Mouse (Mus musculus): ENCODE data around the gene Unk. TPM values are rescaled to one million over a fixed set of nuclear protein-coding genes. Genes with fewer than 3 reads are reported as not detected.

Unk gene
- total RNA-seq, 2 experiments from 2014 or later, result 19.6 to 23.2 TPM

DNA sequence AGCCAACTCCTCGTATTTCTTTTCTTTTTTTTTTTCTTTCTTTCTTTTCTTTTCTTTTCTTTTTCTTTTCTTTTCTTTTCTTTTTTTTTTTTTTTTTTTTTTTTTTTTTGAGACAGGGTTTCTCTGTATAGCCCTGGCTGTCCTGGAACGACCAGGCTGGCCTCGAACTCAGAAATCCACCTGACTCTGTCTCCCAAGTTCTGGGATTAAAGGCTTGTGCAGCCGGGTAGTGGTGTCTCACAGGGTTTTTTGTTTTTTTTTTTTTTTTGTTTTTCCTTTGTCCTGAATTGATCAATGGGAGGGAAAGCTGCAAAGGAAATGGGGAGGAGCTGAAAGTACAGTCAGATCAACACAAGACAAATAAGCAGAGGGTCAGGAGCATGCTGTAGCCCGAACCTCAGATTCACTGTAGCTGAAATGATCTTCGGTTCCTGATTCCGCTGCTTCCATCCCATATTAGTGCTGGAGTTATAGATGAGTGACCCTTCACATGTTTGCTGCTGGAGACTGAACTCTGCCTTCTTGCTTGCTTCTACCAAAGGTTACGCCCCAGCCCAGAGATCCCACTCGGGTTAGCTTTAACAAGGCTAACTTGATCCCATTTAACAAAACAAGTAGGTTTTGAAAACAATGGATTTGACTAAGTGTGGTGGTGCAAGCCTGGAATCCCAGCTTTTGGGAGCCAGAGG, 1.8 kb upstream of the Unk start:
- DNase-seq (ENCODE audit: extremely low spot score in 1 of 2, low spot score in 1 of 2), result no peak

DNA sequence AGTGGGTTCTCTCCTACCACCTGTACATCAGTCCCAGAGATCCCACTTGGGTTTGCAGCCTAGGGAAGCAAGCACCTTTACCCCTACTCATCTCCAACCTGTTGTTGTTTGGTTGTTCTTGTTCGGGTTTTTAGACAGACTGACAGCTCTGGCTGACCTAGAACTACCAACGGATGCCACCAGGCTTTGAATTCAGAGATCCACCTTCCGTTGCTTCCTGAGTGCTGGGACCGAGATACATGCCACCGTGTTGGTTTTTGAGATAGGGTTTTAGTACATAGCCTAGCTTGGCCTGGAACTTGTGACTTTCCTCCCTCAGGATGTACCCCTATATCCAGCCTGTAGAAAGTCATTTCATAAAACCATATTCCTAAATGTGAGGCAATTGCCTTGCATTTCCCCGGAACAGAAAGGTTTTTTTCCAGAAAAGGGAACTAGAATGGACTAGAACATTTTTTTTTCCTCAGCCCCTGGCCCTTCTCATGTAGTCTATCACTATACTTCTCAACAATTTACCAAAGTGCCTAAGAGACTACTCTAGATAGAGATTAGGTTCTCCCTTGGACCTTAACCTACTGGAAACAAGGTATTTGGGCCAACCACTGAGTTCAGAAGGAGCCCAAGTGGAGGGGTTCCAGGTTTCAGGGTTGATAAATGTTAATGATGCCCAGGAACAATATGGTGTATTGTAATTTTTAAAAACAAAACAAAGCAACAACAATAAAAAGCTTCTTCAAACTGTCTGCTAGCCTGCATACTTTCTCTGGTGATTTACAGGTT, 846 bp upstream of the Unk start:
- no peak for DNase-seq (ENCODE audit: extremely low spot score in 1 of 2, low spot score in 1 of 2)

DNA sequence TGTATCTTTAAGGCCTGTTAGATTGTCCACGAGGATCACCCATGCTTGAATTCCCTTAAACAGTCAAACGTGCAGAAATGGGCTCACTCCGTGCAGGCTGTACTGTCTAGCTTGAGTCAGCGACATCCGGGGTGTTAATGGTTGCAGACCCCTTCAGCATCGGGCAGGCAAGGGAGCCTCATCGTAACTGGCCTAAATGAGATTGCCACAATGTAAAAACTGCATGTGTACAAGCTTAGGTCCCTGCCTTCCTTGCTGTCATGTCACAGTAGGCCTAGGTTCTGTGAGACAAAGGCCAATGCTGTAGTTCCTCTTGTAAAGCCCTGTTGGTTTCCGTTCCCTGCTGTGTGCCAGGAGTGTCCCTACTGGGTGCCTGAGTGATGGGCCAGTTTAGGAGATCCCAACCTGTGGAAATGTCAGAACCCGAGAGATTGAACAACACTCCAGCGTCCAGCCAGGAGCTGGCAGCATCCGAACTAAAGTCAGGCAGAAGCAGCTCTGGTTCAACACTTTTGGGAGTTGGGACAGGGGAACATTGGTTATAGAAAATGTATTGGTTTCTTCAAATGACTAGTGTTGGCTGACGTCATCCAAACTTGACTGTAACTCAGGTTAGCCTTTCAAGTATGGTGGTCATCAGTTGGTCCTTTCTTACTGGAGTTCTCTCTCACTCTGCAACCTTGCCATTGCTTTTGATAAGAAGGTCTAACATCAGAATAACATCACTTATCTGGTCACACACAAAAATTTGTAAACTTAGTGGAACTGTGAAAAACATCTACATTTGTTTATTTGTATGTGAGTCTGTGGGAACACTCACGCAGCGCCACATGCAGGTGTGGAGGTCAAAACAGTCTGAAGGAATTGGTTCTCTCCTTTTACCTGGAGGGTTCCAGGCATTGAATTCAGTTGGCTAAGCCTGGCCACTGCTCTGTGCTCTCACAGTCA, 1.1 kb downstream of the Unk start:
- DNase-seq (ENCODE audit: extremely low spot score in 1 of 2, low spot score in 1 of 2), result no peak

DNA sequence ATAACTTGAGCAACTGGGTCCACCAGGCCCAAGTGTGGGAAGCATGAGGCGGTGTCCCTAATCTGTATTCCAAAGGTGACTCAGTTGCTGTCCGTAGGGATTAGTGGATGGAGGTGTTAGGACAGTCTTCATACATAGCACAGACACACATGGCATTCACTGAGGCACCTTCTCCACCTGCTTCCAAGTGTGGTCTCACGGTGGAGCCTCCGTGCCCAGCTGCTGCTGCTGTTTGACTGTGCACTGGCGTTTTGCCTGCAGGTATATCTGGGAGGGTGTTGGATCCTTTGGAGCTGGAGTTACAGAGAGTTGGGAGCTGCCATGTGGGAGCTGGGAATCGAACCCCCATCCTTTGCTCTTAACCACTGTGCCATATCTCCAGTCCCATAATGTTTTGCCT, 4.5 kb downstream of the Unk start:
- DNase-seq (ENCODE audit: extremely low spot score in 1 of 2, low spot score in 1 of 2), result no peak

DNA sequence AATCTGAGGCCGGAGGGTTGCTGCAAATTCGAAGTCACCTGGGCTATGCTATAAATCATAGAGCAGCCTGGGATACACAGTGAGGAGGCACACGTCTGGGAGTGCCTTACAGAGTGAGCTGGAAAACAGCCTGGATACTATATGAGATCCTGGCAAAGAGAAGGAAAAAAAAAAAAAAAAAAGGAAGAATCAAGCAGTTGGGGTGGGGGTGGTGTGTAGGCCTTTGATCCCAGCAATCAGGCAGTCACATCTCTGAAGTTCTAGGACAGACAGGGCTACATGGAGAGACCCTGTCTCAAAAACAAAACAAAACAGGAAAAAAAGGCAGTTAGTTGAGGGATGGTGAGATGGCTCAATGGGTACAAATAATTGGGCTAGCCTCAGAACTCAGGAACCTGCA, 6.5 kb downstream of the Unk start:
- no peak for DNase-seq (ENCODE audit: extremely low spot score in 1 of 2, low spot score in 1 of 2)

DNA sequence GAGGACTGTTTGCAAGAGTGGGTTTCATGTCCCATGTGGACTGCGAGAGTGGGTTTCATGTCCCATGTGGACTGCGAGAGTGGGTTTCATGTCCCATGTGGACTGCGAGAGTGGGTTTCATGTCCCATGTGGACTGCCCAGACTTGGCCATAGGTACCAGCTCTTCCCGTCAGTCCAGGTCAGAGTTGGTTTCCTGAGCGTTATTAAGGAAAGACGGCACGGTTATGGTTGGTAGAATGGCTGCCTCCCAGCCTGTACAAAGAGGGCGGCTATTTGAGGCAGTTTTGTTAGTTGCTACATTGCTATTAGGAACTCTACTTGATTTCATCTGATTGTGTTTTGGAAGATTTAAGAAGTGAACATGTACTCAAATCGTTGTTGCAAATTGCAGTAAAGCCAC, 7.7 kb downstream of the Unk start:
- no peak for DNase-seq (ENCODE audit: extremely low spot score in 1 of 2, low spot score in 1 of 2)

DNA sequence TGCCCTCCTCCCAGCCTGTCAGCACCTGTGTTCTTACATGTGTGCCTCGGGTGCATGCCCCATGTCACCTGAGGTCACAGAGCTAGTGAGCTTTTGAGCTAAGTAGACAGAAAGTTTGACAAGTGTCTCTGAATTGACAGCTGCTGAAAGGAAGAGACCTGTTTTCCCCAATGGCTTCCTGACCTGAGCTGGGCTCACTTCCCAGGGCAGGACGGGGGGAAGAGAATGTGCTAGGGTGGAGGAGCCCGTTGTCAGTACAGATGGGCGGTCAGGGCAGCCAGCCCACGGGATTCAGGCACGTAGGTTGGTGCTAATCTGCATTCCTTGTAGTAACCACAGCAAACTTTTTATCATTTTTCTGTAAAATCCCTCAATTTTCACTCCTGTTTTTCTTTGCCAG, 10.5 kb downstream of the Unk start:
- no peak for DNase-seq (ENCODE audit: extremely low spot score in 1 of 2, low spot score in 1 of 2)

DNA sequence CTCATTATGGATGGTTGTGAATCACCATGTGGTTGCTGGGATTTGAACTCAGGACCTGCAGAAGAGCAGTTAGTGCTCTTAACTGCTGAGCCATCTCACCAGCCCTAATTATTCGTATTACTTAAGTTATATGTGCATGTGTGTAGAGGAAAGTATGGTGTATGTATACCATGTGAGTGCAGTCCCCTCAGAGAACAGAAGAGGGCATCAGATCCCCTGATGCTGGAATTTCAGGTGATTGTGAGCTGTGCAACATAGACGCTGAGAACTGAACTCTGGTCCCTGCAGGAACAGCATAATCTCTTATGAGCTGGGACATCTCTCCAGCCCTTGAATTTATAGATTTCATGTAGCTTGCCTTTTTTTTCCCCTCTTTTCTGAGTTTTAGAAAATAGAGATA, 11.7 kb downstream of the Unk start:
- no peak for DNase-seq (ENCODE audit: extremely low spot score in 1 of 2, low spot score in 1 of 2)

DNA sequence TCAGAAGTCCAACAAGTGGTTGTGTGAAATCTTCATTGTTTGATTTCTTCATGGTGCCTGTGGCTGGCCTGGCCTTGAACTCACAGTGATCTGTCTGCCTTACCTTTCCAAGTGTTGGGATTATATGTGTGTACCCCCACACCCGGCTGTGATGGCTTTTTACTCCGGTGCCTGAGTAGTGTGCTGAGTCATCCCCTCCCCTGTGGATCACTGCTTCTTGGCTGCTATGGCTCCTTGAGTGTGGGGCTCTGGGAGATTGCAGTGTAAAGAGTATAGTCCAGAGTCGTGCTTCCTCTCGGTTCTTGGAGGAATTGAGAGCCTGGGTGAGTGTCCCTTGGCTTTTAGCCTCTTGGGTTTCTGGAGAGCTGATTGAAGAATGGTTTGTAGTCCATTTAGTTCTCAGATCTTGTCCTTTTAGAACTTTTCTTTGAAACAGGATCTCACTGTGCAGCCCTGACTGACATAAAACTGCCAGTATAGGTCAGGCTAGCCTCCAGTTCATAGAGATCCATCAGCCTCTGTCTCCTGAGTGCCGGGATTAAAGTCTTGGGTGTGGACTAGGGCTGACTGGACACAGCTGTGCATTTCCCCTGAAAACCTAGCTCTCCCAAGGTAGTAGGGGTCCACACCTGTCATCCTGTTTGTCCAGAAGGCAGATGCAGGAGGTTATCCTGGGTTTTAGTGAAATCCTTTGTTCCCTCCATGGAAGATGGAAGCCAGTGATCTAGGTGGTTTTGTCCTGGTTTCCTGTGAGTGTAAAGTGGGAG, 12.4 kb downstream of the Unk start:
- DNase-seq (ENCODE audit: extremely low spot score in 1 of 2, low spot score in 1 of 2), result no peak

DNA sequence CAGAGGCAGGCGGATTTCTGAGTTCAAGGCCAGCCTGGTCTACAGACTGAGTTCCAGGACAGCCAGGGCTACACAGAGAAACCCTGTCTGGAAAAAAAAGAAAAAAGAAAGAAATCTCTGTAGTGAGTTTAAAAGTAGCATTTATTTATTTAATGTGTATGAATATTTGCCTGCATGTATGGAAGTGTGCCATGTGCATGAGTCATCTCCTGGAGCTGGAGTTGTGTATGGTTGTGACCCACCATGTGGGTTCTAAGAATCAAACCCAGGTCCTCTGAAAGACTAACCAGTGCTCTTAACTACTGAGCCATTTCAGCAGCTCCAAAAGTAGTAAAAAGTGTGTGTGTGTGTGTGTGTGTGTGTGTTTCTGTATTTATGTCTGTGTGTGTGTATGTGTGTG, 13.2 kb downstream of the Unk start:
- DNase-seq (ENCODE audit: extremely low spot score in 1 of 2, low spot score in 1 of 2), result no peak

DNA sequence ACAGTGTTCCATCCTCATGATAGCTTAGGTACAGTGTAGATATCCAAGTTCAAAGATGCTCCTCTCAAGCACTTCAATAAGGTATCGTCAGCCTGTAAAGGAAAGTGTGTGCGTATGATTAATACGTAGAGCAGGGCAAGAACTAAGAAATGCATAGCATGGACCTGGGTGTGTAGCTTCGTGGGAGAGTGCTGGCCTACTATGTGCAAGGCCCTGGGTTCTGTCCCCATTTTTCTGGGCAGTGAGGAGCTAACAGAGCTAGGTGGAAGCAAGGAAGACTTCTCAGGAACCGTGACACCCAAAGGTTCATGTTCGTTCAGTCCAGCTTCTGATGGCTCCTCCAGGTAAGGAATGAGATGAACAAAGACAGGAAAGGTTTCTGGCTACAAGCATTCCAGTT, 15.1 kb downstream of the Unk start:
- no peak for DNase-seq (ENCODE audit: extremely low spot score in 1 of 2, low spot score in 1 of 2)

DNA sequence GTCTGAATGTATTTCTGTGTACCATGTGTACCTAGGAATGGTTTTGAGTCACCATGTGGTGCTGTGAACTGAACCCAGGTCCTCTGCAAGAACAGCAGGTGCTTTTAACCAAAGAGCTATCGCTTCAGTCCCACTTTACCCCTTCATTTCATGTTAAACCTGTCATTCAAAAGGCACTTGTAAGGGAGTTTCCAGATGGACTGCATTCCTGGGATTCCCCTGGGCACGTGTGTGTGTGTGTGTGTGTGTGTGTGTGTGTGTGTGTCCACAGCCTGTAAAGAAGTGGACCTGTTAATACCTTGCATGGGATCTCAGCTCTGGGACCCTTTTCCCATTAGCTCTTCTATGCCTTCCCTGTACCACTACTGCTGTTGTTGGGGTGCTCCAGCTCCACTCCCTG, 19.5 kb downstream of the Unk start:
- no peak for DNase-seq (ENCODE audit: extremely low spot score in 1 of 2, low spot score in 1 of 2)

DNA sequence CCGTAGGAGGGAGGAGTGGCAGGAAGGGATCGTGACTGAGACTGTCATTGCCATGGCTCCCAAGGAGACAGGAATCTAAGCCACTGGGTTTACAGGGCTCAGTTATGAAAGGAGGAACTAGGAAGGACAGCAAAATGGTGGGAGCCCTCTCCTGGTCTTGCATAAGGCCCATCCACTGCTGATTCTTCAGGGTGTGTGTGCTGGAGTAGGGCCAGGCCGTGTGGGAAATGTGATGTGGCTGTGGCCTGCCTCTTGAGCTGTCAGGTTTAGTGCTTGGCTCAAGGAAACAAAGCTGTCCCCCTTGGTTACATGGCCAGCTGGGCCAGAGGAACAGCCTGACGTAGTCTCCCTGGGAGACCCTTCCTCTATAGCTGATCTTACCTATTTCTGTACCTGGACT, 20.1 kb downstream of the Unk start:
- DNase-seq (ENCODE audit: extremely low spot score in 1 of 2, low spot score in 1 of 2), result no peak

DNA sequence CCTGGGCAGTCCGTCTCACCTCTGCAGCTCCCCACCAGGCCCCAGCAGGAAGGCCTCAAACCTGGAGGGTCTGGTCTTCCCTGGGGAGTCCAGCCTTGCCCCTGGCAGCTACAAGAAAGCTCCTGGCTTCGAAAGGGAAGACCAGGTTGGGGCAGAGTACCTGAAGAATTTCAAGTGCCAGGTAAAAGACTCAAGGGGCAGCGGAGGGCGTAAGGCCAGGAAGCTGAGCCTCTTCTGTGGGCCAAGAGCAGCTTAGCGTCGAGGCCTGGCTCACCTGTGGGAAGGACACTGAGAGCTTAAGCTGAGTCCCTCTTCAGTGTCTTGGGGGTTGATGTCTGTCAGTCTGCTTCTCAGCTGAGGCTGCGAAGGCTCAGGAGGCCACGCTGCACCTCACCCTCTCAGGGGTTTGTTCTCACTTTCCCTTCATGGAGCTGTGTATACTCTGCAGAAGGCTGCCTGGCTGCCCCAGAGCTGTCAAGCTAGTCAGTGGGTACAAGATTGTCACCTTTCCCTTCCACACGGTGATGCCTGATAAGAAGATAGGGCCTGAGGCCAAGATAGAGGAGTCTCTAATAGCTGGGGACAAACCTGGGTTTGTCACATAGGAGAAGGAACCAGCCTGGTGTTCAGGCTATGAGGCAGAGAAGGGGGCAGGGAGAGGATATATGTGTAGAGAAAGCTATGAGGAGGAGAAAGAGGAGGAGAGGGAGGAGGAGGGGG, 23.5 kb downstream of the Unk start:
- DNase-seq (ENCODE audit: extremely low spot score in 1 of 2, low spot score in 1 of 2), result no peak

DNA sequence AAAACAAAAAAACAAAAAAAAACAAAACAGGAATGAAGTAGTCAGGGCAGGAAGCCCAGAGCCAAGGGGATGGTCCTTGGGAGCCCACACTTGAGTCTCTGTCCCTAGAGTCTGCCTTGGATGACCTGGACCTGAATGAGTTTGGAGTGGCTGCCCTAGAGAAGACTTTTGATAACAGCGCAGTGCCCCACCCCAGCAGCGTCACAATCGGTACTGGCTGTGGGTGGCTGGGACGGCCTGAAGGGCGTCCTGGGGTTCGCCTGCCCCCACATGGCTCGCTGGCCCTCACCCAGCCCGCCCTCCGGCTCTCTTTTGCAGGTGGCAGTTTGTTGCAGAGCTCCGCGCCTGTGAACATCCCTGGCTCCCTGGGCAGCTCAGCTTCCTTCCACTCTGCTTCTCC, 25.8 kb downstream of the Unk start:
- no peak for DNase-seq (ENCODE audit: extremely low spot score in 1 of 2, low spot score in 1 of 2)

DNA sequence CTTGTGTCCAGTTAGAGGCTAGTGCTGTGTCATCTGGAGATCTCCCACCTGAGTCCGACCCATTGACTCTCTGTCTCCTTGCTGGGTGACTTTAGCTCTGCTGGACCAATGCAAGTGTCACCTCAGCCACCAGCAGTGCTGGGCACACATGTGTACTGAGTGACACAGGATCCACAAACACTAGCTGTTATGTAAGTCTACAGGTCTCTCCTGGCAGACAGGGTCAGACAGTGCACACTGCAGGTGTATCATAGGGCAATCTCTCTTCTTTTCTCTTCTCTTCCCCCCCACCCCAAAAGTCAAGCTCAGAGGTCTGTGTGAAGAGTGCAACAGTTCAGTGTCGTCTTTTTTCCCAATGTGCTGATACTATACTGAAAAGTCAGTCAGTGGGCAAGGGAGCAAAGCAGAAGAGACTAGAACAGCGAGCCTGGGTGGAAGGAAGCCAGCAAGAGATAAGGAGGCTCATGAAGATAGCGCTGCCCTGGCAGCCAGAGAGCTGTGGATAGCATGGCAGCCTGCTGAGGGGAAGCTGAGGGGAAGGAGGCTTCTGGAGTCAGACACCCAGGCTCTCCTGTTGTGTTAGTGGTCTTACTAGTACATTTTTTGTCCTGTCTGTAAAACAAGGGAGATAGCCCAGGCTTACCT, 27.2 kb downstream of the Unk start:
- no peak for DNase-seq (ENCODE audit: extremely low spot score in 1 of 2, low spot score in 1 of 2)

DNA sequence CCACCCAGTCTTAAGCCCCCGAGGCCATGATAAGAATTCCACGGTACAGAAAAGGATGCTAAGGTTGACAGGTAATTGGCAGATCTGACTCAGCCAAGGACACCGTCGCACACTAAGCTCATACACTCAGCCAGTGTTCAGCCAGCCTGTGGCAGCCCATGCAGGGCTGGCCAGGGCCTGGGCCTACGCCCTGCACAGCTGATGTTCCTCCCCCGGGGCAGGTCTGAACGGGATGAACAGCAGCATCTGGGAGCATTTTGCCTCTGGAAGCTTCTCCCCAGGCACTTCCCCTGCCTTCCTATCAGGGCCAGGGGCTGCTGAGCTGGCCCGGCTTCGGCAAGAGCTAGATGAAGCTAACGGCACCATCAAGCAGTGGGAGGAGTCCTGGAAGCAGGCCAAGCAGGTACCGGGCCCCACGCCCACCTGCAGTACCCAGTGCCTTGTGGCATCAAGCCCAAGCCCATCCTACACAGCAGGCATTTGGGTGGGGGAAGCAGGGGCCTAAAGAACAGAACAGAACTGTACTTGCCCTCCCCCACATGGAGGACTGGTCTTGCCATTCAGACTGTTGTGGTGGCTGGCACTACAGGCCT, 28.0 kb downstream of the Unk start:
- DNase-seq (ENCODE audit: extremely low spot score in 1 of 2, low spot score in 1 of 2), result no peak

DNA sequence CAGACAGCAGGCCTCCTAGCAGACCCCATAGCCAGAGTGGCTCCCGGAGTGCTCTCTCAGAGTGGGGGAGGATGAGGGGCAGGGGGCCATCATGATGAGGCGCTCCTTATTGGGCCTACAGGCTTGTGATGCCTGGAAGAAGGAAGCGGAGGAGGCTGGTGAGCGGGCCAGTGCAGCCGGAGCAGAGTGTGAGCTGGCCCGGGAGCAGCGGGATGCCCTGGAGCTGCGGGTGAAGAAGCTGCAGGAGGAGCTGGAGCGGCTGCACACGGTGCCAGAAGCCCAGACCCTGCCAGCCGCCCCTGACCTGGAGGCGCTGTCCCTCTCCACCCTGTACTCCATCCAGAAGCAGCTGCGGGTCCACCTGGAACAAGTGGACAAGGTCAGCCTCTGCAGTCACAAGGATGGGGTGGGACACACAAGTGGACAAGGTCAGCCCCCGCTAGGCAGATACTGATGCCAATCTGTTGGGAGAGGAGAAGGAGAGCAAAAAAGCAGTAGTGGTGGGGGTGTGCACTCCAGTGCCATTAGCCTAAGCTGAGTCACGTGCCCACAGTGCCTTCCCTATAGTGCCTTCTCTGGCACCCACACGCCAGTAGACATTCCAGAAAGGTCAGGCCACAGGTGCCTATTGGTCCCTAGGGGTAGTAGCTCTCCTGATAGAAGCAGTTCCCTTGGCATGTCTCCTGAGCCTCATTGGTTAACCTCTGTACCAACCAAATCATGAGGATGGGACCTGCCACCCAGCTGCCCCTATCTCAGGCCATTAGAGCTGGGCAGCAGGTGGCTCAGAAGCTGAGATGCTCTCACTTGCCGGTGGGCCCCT, 29.0 kb downstream of the Unk start:
- DNase-seq (ENCODE audit: extremely low spot score in 1 of 2, low spot score in 1 of 2), result no peak

Data from layer of hippocampus, postnatal 25 days (tissue).